Mouse (Mus musculus) activated CD4-positive, CD25-positive, alpha-beta regulatory T cell (primary cell): Measurements from ENCODE around the gene Arhgap11a. TPM values are rescaled to one million over a fixed set of nuclear protein-coding genes. Genes with fewer than 3 reads are reported as not detected.

Experiments
- polyA plus RNA-seq, 2 experiments: library from polyadenylated mRNA; unstranded; fragments of 100-300 nt; shearing (Covaris generic); gene quantifications; one replicate each; pipeline ENCODE4 v1.2.1; 2017

The Arhgap11a gene
- 10 to 100 TPM in 1 of 2 experiments, 1 to 10 TPM in 1; 8.1 to 10.3 TPM for polyA plus RNA-seq

DNA sequence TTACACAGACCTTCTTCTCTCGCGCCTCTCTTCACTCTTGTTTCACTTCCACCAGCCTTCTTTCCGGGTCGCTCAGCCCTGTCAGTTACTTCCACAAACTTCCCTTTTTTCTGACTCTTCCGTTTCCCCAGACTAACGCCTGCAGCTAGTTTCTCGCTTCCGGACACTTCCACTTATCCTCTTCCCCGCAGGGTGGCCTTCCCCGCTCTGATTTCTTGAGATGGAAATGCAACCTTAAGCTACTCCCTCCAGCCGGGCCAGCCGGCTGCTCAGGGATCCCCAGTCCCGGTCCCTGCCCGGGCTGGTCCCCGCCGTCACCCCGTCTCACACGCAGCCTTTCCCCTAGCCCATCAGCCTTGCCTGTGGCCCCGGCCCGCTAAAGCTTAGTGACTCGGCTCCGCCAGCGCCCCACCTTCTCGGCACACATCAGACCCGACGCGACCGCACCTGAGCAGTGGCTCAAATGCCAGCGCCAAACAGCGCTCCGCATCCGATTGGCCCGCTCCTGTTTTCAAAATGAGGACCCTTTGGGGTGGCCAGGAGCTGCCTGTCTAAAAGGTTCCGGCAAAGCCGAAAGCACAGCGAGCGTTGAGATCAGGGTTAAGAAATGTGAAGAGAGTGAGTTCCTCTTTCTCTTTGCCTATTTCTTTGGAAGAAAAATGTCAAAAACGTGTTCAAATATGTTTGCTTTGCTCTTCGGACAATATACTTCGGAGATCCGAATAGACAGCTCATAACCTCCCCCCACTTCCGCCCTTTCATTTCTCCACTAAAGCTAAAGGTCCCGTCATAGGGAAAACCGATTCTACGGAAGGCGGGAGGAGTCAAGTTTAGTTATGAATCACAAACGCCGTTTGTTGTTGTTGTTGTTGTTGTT lies at the start of gene Arhgap11a:
Gene Arhgap11a, minus strand, starts transcription at position 417 of the 877 bp plus-strand sequence.

DNA sequence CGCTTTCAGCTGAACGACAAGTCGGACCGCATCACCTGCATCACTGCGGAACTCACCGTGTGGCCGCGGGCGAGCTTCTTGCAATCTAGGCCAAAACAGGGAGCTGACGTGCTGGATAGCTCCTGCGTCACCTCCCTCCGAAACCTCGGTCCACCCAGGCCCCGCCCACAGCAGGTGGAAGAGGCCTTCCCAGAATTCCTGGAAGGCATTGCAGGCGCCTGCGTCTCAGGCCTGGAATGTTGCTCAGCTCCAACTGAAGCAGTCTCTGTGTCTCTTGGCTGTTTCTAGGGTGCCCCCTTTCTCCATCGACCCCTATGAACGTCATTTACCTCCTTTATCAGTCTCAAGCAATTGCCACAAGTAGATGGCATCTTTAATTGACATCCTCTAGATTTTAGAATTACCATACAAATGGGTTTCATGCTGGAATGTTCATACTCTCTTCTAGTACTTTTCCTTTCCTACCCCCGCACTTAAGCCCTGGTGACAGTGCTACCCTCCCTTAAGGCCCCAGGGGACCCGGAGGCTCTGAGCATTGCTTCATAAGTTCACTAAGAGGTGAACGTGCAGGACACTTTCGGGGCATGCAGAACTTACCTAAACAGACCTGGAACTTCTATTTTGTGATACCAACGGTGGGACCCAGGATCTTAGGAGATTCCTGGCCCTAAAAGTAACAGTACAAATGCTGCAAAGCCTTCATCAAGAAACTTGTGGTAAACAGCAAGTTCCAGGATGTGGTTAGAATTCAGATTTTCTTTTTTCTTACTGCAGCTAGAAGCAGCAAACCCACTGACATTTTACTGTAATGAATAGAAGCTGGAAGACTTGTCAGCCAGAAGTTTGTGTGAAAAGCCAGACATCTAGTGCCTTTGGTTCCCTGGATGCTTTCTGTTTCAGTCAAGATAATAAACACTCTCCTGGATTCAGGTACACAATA lies 19.2 kb downstream of the Arhgap11a start, which contains the start of gene Scg5:
Gene Scg5, minus strand, starts transcription at position 179 of the 940 bp plus-strand sequence.

Other genes starting within 250 kb of the Arhgap11a start
- not detected for gene Grem1, start 90.0 kb downstream of the Arhgap11a start, polyA plus RNA-seq
- gene Scg5, start 19.5 kb downstream of the Arhgap11a start, polyA plus RNA-seq: 1 to 10 TPM; 1.2 to 9.5 TPM
- not detected for gene Gjd2, start 165.0 kb upstream of the Arhgap11a start, polyA plus RNA-seq
- under 1 TPM in 1 of 2 experiments, not detected in 1; 0.86 TPM for gene Actc1, start 204.9 kb upstream of the Arhgap11a start, polyA plus RNA-seq